Mouse (Mus musculus): ENCODE measurements around the gene Ehd4.

Gene Ehd4

DNA sequence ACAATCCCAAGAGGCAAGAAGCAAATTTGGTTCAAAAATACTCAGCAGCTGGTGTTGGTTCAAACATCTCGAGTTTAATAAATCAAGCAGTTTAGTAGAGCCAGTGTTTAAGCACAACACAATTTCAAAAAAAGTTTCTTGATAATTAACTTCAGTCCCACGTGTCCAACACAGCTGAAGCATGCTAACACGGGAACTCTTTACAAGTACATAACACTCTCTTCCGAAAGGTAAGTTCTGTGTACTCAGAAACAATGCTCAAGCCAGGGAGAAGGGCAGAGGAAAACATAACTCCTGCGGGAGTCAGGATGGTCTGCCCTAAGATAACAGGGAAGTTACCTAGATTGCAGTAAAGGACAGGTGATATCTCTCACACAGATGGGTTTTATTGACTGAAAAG is 12.1 kb downstream of the Ehd4 start:
- DNase-seq (ENCODE audit: low spot score): no peak

DNA sequence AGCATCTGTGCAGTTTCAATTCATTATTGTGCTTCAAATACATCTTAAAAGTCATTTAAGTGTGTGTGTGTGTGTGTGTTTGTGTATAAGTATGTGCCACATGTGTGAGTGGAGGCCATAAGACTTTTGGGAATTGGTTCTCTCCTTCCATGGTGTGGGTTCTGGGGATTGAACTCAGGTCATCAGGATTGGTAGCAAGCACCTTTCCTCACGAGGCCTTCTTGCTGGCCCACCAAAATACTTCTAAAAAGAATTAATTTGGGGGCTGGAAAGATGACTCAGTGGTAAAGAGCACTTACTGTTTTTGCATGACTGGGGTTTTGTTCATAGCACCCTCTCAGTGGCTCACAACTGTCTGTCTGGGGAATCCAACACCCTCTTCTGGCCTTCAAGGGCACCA is 12.7 kb downstream of the Ehd4 start:
- no peak for DNase-seq (ENCODE audit: low spot score)

DNA sequence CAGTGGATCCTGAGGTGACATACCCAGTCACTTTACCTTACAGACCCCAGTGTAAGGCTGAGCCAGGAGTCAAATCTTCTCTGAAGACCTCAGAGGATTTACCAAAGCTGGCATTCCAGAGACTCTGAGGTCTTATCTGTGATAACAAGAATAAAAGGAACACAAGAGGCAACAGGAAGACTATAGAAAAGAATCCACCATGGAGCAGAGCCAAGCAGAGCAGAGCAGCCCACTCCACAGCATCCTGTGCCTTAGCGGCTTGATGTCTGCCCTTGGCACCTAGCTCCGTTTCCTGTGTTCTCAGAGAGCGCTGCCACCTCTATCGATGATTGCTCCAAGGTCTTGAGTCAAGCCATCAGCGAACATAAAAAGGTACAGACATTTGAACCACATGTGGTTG is 14.1 kb downstream of the Ehd4 start:
- no peak for DNase-seq (ENCODE audit: low spot score)

DNA sequence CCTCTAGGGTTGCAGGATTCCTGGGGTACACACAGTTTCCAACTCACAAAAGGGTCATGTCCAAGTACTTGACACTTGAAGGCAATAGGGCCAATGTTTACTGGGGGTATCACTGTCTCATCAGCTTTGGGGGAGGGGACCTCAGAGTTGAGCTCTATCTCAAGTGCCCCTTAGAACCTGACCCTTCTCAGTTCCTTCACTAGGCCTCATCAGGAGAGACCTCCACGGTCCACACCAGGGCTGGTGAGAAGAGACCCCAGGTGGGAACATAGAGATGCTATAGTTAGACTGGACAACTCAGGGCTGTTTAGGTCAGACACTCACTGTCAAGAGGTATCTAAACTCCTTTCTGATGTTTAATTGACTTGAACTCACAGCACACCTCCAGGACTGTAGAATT is 15.3 kb downstream of the Ehd4 start:
- DNase-seq (ENCODE audit: low spot score): no peak

DNA sequence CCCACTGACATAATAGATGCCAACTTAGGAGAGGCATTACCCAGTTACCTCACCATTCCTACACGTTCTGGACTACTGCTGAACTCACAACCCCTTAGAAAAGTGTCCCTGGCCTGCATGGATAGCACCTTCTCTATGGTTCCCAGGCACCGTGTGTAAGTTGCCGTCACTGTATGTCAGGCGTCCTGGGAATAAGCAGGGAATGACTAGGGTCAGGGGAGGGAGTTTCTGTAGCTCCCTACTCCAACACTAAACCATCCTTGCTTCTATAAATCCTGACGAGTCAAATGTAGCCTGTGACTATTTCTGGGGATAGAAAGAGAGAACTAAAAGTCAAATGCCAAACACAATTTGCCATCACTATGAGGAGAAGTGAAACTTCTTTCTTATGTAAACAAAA is 17.1 kb downstream of the Ehd4 start:
- no peak for DNase-seq (ENCODE audit: low spot score)

DNA sequence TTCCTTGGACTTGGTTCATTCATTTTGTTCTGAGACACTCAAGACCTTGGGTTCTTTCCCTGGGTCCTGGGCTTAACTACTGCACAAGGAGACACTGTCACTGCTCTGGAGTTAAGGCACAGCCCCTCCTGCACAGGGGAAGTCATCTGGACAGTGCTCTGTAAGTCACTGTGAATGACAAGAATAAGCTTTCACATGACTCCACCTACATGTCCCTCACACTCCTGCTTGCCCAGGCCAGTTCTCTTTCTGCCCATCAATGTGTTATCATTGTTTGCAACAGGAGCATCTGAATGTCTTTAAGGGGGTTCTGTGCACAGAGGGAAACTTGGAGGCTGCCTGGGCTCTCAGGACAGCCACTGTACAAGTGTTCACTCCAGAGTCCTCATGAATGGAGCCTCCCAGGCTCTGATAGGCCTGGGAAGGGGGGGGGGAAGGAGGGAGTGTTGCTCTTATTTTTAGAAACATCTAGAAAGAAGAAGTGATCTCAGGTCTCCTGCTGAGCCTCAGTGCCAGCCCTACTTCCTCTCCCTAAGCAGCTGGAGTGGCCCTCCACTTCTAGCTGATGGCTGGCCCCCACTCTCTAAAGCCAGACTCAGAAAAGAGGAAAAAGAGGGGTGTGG is 19.8 kb downstream of the Ehd4 start:
- no peak for DNase-seq (ENCODE audit: low spot score)

DNA sequence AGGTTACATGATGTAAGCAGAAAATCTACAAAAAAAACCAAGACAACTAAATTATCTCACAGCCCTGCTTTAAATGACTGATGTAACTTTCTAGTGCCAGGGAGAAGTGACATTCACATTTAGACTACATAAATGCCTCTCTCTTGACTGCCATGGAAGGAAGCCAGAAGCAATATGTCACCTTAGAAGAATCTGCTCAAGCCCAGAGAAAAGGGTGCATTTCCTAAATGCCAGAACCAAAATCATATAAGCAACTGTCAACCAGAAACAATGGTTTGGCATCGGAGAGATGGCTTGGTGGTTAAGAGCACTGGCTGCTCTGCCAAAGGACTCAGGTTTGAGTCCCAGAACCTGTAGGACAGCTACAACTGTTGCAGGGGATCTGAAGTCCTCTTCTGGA is 22.5 kb downstream of the Ehd4 start:
- no peak for DNase-seq (ENCODE audit: low spot score)

DNA sequence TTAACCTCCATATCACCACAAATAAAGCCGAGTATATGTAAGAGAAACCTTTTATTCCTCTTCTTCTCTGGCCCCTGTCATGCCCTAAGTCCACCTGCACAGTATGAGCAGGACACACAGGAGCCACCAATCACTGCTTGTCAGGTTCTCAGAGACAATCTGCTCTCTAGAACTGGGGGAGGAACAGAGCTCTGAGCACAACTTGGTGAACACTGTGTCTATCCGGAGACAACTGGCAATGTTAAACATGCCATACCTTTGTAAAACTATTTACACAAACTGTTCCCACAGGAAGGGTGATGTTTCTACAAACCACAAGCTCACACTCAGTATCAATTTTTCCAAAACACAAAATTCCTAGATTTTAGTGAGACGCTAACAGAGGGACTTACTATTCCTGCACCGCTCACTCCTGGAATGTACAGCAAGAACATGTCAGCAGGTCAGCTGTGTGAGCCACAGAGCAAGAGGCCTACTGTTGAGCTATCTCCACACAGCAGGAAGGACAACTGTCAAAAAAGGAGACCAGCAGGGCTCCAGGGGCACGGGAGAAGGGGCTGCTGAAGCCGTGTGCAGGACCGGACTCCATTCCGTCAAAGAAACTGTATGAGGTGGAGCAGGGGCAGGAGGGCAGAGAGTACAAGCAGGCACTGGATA is 25.0 kb downstream of the Ehd4 start:
- no peak for DNase-seq (ENCODE audit: low spot score)

DNA sequence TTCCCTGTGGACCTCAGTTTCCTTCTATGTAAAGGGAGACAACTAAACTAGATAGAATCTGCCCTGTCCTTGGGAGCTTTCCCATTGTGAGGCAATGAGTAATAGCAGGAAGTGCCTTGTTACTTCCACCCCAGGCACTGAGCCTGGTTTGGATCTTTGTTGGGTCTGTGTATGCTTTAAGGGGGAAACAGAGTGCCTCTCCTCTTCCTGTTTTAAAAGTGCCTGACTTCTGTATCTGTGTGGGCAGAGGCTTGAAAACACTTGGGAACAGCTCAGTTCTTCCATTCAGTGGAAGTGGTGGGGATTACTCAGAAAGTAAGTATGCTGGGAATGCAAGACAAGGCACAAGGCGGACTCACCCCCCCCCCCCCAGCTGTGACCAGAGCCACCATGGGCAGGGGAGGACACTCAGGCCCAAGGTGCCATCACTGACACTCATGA is 25.8 kb downstream of the Ehd4 start:
- DNase-seq (ENCODE audit: low spot score): no peak

DNA sequence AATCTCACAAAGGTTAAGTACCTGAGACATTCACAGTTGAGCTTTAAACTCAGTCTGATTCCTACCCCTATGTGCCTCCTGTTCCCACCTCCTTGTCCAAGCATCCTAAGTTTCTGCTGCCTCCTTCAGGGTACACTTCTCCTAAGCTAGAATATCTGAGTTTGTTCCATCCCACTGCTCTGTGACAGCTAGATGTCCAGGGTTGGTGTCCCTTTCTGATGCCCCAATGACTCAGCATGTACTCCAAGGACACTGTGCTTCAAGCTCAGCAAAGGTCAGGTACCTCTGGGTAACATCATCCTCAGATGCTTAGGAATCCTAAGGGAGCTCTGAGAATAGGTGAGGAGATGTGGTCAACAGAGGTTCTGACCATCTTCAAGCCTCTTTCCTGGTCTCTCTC is 26.4 kb downstream of the Ehd4 start:
- DNase-seq (ENCODE audit: low spot score): no peak

DNA sequence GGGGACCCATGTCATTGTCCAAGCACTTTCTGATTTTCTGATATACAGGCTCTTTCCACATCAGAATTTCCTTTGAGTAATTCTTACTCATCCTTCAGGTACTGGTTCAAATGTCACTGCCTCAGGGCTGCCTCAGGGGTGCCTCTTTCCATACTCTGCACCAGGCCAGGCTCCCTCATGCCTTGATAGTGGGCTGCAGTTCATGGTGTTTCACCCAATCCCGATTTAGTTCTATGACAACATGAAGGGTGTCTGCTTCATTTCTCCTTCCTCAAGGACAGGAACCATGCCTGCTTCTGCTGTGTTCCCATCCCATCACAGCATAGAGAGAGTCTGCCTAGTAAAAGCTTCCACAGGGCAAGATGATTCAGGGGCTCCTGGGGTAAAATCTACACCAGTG is 27.5 kb downstream of the Ehd4 start:
- no peak for DNase-seq (ENCODE audit: low spot score)

DNA sequence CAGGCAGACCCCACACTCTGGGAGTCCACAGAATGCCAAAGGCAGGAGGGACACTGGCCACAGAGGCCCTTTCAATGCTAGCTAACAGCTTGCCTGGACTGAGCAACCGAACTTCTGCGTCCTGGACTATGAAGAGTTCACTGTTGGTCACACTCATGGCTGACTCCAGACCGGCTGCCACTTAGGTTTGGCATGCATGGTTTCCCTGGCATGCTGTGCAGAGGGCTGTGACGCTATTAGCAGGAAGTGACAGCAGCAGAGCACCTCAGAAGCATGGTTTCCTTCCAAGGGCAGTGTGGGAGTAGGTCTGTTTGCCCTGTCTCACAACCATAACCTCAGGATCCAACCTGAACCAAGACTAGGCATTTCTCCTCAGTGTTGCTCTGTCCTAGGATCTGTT is 28.0 kb downstream of the Ehd4 start:
- DNase-seq (ENCODE audit: low spot score): no peak

DNA sequence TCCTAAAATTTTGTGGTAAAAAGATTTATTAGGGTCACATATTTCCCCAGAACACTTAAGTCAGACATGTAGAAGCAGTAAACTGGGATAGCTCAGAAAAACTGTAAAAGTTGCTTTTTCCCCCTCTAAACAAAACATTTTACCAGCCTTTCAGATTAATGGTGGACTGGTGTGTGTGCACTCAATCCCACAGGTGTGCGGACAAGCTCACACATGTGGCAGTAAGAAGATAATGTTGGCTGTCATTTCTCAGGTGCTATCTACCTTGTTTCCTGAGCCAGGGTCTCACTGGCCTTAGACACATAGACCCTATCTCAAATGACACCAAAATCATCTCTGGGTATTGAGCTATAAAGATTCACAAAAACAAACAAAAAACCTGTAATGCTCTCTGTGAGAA is 28.9 kb downstream of the Ehd4 start:
- DNase-seq (ENCODE audit: low spot score): no peak

DNA sequence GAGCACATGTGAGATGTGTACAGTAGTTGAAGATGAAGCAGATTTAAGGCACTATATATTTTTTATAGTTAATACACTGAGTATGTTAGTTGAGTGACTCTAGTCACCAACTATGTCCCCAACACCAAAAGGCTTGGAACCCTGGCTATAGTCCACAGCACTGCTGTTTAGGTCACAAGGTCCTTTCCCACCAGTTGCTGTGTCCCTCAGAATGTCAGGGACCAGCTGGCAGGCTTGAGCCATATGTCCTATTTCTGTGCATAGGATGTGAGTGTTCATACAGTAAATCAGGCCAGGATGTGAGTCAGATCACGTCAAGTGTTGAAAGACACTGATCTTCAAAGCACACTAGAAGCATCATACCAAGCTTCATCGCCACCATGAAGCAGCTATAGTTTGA is 29.5 kb downstream of the Ehd4 start:
- DNase-seq (ENCODE audit: low spot score): no peak

DNA sequence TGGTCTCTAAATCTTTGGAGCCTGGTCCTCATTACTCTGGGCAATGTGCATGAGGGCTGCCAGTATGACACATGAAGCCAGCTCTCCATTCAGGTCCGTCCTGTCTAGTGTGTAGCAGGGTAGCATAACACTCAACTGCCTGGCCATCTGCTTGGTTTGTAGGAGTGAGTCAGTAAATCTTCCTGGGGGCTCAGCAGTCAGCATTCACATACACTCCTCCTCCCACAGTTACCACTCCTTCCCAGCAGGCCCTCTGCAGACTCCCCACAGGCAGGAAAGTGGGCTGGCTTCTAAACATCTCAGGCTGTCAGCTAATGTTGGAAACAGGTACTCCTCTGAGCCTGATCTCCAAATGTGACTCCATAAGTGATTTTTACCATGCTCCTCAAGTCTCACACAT is 30.3 kb downstream of the Ehd4 start:
- peak; percentile 9 for DNase-seq (ENCODE audit: low spot score)

DNA sequence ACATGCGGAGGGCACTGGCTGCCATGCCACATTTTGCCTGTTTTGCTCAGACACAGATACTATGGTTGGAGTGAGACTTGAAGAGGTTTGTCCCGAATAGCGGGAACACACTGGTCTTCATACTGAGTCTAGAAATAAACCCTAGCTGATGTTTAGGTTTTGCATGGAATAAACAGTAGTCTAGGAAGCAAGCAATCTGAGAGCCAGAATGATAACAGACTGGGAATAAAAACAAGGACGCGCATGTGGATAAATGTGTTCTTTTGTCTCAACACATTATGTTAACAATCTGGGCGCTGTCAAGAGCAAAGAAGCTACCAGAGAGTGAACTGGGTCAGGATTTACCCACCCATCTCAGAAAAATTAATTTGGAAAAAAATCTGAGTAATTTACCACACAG is 31.4 kb downstream of the Ehd4 start:
- no peak for DNase-seq (ENCODE audit: low spot score)

DNA sequence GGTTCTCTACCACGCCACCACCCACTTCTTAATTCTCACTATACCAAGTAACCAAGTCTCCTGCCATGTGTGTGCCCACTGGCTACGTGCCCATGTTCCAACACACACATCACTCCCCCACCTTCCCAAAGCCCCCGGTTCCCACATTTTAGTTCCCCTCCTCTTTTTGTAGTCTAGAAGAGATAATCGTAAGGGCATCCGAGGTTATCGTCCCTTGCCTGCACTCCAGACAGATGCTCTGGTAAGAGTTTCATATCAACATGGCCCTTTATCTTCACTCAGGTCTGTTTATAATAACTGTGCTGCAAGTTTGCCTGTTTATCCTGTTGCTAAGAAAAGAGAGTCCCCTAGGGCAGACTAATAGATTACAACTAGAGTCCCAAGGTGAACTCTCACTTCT is 37.1 kb downstream of the Ehd4 start:
- DNase-seq (ENCODE audit: low spot score): no peak

DNA sequence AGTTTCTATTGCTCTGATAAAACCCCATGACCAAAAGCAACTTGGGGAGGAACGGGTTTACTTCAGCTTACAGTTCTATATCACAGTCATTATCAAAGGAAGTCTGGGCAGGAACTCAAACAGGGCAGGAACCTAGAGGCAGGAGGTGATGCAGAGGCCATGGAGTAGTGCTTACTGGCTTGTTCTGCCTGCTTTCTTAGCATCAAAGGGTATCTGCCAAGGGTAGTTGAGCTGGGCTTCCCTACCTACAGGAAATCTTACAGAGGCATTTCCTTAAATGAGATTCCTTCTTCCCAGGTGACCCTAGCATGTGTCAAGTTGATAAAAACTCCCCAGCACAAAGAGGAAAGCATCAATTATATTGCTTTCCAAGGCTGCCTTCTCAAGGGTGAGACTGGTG is 38.0 kb downstream of the Ehd4 start:
- DNase-seq (ENCODE audit: low spot score): no peak

DNA sequence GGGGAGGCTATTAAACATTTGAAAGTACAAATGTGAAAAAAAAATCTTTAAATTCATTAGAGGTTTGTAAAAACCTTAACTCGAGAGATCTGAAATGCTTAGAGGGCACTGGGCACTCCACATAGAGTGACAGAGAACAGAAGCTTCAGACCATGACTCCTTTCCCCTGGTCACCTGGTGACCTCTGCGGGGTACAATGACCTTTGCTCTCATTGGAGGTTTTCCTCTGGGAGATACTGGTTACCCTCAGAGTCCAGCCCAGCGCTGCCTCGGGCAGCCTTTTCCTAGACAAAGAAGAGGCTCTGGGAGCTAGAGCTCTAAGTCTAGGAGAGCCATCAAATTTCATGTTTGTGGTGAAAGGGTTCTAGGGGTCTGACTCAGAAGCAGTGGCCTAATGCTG is 39.4 kb downstream of the Ehd4 start:
- no peak for DNase-seq (ENCODE audit: low spot score)

DNA sequence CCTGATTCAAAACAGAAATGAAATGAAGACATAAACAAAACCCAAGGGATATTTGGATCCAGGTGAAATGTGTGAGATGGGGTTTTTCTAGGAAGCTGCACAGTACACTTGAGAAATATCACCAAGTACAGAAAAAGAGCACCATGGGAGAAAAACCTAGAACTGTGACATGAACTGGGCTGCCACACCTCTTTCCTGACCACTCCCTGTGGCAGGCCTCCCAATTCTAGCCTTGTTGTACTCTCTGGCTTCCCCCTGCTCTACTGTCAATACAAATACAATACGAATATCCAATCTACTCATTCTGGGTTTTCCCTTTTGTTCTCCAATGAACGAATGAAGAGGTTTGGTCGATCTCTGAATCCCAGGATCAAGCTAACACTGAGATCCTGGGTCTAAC is 40.4 kb downstream of the Ehd4 start:
- no peak for DNase-seq (ENCODE audit: low spot score)

DNA sequence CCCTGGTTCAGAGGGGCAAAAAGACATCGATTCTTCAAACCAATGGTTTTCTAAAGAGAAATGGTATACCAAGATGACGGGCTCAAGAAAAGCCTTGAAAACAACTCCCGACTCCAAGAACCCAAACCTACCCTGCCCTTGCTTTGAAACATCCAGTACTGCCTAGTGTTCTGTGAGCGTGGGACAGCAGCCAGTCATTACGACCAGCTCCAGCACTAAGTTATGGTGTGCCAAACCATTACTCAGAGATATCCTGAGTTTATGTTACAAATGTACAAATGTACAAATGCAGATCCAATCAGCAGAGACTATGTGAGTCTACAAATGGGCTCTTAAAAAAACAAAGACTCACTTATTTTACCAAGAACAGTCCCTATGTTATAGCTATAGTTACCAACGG is 40.9 kb downstream of the Ehd4 start:
- no peak for DNase-seq (ENCODE audit: low spot score)

DNA sequence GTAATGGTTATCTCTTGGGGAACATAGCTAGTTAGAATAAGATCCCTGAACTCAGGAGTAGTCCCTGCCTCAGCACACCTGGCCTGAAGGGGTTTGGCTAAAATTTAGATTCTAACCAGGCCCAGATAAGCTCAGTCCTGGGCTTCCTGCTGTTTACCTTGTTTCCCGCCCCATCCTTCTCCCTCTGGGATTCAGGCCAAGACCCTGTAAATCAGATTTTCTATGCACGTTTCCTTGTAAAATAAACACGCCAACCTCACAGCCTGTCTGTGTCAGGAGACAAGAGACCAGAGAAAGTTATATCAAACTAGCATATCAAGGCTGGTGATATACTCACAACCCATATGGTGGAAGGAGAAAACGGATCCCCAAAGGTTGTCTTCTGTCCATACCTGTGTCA is 42.8 kb downstream of the Ehd4 start:
- DNase-seq (ENCODE audit: low spot score): no peak

DNA sequence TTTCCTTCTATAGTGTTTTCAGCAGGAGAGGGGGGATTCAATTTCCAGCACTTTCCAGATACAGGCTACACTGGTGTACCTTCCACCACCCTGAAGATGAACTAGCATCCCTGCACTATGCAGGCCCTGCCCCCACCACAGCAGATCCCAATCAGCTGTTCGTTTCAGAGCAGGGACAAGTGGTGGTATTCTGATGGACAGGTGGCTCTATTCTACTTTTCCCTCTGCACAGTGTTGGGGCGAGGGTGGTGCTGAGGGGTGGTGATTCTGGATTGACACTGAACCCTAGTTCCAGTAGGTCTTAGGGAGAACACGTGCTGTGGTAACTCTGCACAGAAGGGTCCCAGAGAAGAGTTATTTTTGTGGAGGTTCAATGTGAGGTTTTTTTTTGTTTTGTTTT is 43.2 kb downstream of the Ehd4 start:
- no peak for DNase-seq (ENCODE audit: low spot score)

DNA sequence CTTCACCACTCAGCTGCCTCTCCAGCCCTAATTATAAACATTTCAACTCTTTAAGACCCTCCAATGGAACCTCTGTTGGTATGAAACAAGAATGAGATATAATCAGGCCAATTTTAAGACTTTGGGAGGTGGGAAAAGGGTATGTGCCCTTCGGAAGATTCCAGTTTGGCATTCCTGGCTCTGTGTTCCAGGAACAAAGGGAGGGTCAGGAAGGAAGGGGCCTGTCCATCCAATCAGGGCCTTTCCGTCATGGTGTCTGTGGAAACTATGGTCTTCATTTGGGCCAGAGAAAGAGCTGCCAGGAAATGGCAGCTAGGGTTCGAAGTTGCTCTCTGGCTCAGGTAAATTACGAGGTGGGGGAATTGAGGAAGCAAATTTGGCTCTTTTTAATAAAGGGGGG is 46.3 kb downstream of the Ehd4 start:
- DNase-seq (ENCODE audit: low spot score): no peak
